Mouse (Mus musculus) urinary bladder, adult 18-20 months (tissue): ENCODE data around the gene Mief2.

Experiments
- DNase-seq, 2 experiments: peaks; one replicate each; pipeline ENCODE4 v3.0.0; 2022; ENCODE audit warnings: low spot score in 2 of 2, mixed read lengths in 2 of 2

The Mief2 gene

DNA sequence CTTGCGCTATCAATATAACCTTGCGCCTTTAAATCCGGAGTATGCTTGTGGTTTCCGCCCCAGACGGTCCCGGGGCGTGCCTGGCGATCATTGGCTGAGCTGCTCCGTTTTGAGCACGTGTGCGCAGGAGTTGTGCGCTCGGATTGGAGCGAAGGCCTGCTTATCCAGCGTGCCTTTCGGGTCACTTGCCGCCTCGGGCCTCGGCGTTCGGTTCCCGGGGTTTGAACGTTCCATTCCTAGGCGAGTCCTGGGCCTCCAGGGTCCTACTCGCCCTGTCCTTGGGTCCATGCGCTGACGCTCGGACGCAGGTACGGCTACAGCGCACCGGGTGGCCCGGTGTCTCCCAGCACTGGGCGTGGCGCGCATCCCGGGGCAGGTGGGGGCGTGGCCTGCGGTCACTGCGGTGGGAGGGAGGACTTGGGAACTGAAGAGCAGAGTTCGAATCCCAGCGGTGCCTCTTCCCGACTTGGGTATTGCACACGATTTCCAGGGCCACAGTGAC is at the start of gene Mief2:
Gene Mief2, plus strand, starts transcription at position 139 of the 502 bp plus-strand sequence.
- peak; percentile 92 to 93 for DNase-seq

DNA sequence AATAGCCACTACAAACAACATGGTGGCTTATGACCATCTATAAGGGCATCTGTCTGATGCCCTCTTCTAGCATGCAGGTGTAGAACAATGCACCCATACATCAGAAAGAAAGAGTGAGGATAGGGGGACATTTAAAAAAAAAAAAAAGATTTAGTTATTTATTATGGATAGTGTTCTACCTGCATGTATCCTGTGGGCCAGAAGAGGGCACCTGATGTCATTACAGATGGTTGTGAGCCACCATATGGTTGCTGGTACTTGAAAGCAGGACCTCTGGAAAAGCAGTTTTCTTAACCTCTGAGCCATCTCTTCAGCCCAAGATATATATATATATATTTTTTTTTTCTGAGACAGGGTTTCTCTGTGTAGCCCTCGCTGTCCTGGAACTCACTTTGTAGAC is 32.0 kb upstream of the Mief2 start:
- DNase-seq = no peak

DNA sequence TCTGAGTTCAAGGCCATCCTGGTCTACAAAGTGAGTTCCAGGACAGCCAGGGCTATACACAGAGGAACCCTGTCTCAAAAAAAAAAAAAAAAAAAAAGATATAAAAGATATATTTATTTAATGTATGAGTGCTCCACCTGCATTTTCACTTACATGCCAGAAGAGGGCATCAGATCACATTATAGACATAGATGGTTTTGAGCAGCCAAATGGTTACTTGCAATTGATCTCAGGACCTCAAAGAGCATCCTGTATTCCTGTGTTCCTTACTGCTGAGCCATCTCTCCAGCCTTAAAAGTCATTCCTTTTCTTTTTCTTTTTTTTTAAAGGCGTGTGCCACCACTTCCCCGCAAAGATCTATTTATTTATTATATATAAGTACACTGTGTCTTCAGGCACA is 30.6 kb upstream of the Mief2 start:
- no peak for DNase-seq

DNA sequence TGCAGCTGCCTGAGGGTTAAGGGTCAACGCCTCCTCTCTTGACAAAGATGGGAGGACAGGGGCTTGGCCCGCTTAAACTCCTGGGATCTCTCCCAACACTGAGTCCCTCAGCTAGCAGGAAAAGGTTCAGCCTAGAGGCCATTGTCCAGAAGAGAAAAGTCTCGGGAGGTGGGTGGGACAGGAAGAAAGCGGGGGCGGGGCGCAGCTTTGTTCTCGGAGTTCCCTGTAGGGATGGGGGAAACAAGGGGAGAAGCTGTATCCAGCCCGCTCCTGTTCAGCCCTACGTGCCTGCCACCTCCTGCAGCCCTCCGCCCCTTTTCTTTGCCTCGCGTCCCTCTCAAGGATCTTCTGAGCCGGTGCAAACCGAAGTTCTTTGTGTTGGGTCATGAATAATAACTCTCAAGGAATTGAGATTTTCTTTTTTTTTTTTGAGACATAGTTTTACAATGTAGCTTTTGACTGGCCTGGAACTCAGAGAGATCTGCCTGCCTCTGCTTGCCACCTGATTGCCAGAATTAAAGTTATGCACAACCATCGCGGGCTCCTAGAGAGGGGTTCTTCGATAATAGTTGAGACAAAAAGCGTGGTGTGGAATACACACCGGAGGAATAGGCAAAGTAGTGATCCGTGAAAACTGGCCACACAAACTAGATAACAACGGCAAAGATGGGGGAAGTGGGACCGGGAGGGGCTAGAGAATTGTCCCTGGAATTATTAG is 29.2 kb upstream of the Mief2 start:
- peak; percentile 59 to 64 for DNase-seq

DNA sequence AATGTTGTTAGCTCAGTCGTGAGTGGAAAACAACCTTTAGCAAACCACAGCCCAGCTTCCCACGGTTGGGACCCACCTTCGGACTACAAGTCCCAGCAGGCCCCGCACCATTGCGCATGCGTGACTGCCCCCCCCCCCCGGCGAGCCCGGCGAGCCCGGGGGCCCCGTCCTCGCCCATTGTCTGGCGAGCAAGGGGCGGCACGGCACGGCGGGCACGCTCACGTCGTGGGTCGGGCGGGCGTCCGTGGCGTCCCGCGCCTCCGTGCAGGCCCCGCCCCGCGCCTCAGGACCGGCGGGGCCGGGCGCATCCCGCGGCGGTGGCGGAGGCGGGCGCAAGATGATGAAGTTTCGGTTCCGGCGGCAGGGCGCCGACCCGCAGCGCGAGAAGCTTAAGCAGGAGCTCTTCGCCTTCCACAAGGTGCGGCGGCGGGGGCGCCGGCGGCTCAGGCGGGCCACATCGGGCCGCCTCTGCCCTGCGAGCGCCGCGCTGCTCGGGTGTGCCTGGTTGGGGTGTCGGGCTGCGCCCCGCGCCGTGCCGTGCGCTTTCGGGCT is 28.6 kb upstream of the Mief2 start, which contains the start of gene Llgl1:
Gene Llgl1, plus strand, starts transcription at position 200 of the 552 bp plus-strand sequence.
- peak; percentile 80 to 82 for DNase-seq

DNA sequence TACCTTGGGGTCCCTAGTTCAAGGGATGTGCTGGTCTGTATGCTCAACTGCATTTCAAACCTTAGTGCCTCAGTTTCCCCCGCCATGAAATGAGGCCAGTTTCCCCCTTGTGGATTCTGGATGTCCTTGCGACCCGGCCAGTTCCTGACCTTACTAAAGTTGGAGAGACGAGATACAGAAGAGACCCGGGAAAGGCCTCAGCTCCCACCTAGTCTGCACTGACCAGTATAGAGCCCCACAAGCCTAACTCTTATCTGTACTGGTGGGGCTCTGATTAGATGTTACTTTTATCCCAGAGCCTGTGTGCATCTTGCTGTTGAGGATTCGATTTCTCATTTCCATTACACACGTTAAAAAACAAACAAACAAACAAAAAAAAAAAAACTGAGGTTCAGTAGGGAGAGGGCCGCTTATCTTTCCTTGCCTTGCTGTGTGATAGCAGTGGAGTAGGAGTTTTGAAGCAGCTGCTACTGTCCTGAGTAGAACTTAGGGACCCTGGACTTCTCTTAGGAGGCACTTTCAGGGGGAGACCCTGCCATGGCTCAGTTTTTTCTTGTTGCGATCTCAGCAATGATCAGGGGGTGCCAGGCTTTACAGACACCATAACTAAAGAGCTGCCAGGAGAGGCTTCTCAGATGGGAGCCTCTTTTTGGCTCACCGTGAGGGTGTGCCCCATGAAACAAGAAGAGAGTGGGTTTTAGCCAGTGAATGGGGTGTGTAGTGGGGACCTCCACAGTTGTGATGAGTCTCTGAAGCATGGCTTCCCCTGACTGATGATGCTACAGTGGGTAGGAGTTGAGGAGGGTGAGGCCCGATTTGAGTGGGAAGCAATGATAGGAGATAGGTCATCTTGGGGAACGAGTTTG is 27.6 kb upstream of the Mief2 start:
- no peak for DNase-seq

DNA sequence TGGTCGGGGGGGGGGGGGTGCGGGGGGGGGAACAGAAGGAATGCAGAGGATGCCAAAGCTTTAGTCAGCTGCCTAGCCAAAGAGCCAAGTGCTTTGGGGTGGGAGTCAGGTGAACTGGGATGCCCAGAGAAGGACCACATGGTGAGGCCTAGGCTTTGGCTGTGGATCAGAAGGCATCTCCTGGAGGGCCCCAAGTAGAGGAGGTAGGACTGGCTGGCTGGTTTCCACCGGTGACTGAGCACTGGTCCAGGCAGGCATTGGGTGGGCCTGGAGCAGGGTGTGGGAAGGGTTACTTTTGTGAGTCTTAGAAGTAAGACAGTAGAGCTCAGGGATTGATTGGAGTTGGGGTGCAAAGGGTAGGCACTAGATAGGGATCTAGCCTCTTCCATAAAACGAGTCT is 26.6 kb upstream of the Mief2 start:
- no peak for DNase-seq

DNA sequence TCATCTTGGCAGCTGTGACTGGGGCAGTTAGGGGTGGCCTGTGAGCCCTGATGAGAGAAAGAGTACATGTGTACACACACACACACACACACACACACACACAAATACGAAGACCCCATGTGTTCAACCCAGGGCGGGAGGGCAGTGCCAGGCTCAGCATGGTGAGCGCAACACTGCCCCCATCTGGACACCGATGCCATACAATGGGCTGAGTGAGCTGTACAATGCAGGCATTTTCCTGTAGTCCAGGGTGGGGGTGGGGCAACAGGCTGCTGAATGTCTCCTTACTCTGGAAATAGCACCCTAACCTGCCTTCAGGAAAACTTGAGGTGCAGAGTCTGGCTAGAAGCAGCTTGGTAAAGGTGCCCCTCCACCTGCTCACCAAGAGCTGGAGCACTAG is 25.1 kb upstream of the Mief2 start:
- peak in 1 of 2 experiments; percentile 1 for DNase-seq

DNA sequence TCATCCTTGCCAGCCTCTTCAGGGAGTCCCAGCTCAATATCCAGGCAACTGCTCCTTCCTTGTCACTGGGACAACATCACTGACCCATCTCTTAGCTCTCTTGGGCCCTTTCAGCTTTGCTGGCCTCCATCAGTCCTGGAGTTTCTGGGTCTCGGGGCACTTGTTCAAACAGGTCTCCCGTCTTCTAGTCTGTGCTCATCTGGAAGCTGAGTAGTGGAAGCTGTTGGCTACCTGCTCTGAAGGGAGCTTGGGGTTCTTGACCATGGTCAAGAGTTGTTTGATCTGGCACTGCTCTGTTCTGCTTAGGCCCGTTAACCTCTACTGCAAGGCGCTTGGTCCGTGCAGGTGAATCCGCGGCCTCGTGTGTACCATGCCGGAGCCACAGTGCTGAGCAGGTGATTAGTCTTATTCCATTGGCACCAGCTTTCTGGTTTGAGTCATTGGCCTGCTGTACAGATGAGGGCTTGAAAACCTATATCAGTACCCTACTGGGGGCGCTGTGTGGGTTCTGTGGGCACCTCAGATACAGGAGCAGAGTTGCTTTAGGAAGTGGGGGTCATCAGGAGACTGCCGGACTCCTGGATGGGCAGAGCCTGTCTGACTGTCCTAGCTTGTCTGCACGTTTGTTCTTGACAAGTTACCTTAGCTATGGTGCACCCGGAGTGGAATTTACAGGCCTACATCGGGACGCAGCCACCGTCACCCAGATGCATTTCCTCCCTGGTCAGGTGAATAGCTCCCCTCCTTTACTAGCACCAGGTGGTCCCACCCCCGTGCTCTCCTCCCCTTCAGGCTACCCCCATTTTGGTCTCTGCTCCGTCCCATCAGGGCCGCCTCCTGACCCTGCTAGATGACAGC is 23.9 kb upstream of the Mief2 start:
- DNase-seq = peak in 1 of 2 experiments; percentile 0

DNA sequence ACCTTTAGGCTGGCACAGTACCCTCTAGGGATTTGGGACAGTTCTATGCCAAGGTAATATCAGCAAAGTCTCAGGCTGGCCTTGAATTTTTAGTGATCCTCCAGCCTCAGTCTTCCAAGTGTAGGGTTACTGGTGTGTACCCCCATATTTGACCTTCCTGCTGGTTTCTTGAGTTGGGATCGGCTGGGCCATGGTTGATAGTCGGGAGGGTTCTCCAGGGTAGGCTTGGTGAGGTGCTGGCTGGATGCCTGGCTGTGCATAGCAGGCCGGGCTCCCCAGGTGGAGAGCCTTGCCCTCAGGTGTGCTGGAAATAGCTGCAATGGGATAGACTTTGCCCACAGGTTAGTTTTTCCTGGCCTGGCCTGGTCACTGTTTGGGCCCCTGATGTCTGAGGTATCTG is 22.9 kb upstream of the Mief2 start:
- no peak for DNase-seq

DNA sequence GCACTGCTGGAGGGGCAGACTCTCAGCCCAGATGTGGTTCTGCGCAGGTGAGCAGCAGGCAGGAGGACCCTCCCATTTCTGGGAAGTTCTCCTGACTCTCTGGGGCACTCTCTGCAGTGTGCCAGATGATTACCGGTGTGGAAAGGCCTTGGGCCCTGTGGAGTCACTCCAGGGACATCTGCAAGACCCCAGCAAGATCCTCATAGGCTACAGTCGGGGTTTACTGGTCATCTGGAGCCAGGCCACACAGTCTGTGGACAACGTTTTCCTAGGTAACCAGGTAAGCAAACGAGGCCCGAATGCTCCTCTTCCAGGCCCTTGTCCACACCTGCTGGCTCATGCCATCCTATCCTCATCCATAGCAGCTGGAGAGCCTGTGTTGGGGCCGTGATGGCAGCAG is 22.1 kb upstream of the Mief2 start:
- no peak for DNase-seq

DNA sequence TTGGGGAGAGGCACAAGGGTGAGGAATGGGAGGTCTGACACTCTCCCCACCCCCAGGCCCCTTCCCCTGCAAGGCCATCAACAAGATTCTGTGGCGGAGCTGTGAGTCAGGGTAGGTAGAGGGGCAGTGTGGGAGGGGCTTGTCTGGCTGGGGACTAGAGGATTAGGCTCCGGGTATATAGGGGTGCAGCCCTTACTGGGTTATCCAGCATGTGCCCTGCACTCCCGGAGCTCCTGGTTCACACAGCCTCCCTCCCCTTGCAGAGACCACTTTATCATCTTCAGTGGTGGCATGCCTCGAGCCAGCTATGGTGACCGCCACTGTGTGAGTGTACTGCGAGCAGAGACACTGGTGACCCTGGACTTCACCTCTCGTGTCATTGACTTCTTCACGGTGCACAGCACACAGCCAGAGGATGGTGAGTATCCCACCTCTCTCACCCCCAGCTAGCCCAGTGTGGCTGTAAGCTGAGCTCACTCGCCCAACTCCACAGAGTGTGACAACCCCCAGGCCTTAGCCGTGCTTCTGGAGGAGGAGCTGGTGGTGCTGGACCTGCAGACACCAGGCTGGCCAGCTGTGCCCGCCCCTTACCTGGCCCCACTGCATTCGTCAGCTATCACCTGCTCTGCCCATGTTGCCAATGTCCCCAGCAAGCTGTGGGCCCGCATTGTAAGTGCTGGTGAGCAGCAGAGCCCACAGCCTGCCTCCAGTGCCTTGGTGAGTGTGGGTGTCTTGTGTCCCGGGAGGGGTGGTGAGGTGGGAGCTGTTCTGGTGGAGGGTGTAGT is 21.3 kb upstream of the Mief2 start:
- DNase-seq = peak in 1 of 2 experiments; percentile 3

DNA sequence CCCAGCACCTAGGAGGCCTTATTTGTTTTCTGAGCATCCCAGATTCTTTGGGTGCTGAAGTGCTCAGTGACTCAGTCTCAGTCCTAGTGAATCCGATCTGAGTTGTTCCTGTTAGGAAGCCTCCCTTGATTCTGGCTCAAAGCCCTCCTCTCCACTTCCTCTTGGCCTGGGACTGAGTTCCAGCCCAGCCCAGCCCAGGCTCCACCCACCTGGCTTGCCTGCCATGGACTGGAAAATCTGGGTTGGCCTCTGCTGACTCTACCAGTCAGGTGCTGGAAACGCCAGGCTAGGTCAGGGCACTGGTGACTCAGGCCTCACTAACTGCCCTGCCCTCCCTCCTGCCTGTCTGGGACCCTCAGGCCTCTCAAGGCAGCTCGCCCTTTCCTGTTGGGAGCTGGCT is 20.5 kb upstream of the Mief2 start:
- peak; percentile 79 to 92 for DNase-seq

DNA sequence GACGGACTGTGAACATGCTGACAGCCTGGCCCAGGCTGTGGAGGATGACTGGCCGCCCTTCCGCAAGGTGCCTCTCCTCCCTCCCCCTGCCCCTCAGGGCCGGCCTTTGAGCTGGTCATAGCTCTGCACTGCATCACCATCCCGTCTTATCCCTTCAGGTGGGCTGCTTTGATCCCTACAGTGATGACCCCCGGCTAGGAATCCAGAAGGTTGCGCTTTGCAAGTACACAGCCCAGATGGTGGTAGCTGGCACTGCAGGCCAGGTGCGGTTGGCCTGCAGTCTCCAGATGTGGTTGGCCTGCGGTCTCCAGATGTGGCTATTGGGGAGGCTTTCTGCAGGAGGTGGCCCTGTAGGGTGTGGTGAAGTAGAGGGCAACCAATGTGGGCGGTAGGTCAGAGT is 19.6 kb upstream of the Mief2 start:
- peak in 1 of 2 experiments; percentile 0 for DNase-seq

DNA sequence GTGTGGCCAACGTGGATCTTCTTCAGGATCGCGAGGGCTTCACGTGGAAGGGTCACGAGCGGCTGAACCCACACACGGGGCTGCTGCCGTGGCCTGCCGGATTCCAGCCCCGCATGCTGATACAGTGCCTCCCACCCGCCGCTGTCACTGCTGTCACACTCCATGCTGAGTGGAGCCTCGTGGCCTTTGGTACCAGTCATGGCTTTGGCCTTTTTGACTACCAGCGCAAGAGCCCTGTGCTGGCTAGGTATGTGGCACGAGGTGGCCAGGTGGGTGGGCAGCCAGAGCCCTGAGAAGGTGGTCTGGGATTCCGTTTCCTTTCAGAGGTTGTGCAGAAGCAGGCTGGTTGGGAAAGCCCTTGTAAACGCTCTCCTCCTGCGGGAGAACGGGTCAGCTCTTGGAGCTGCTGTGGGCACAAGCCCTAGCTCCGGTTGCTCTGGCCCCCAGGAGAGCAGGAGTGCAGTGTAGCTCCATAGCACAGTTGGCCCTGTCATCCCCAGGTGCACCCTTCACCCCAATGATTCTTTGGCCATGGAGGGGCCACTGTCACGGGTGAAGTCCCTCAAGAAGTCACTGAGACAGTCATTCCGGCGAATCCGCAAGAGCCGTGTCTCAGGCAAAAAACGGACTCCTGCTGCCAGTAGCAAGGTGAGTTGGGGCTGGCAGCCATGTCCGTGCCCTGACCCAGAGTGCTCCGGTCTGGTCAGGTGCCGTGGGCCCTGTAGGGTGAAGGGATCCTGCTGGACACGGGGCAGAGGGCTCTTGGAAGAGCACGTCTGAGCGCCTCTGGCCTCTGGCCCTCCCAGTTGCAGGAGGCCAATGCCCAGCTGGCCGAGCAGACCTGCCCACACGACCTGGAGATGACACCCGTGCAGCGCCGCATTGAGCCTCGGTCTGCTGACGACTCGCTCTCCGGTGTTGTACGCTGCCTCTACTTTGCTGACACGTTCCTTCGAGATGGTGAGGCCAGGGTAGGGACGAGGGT is 18.4 kb upstream of the Mief2 start:
- DNase-seq = no peak

DNA sequence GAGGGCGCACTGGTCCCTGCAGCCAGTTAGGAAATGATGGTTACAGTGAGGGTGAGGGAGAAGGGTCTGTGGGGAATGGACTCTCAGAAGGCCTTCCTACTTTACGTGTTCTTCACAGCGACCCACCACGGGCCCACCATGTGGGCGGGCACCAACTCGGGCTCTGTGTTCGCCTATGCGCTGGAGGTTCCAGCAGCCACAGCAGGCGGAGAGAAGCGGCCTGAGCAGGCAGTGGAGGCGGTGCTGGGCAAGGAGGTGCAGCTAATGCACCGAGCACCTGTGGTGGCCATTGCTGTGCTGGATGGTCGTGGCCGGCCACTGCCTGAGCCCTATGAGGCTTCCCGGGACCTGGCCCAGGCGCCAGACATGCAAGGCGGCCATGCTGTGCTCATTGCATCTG is 17.0 kb upstream of the Mief2 start:
- peak in 1 of 2 experiments; percentile 0 for DNase-seq

DNA sequence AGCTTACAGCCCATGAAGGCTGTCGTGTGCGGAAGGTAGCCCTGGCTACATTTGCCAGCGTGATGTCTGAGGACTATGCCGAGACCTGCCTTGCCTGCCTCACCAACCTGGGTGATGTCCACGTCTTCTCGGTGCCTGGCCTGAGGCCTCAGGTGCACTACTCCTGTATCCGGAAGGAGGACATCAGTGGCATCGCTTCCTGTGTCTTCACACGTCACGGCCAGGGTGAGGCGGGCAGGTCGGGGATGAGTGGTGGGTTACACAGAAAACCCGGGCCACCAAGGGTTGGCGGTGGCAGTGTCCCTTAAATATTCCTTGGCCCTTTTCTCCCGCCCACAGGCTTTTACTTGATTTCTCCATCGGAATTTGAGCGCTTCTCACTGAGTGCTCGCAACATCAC is 16.2 kb upstream of the Mief2 start:
- DNase-seq = no peak

DNA sequence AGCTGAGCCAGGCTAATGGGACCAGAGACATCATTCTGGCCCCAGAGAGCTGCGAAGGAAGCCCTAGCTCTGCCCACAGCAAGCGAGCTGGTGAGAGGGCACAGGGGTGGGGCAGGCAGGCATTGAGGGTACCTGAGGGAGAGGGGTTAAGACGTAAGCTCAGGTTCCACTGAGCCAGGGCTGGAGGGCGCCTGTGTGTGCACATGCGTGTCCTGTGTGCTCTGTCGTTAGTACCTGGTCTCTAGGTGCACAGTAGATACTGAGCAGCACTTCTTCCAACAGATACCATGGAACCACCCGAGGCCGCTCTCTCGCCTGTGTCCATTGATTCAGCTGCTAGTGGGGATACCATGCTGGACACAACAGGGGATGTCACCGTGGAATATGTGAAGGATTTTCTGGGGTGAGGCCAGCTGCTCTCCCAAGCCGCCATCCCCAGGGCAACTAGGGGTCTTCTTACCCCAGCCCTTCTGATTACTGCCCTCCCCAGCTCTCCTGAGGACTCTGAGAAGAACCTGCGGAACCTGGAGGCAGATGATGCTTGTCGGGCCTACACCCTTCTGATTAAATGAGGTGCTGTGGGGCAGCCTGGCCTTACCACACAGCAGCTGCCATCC is 15.5 kb upstream of the Mief2 start:
- peak in 1 of 2 experiments; percentile 0 for DNase-seq

DNA sequence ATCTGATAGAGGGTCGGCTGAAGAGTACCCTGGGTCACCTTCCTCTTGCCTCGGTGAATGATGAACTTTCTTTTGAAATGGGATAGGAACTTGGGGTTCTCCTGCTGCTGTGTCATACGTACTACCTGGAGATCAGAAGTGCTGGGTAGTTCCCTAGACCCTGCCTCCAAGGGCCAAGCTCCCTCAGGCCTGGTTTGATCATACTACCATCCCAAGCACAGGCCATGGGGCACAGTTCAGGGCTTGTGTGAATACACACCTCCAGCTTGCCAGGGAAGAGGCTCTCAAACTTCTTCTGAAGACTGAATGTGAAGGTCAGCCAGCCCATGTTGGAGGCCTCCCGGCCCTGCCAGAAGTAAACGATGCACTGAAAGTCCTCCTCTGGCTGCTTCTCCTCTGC is 12.4 kb upstream of the Mief2 start:
- no peak for DNase-seq
